Mouse (Mus musculus): Measurements from ENCODE around the gene Gm19668.
"Not testable (repeated sequence)": the region's sequence is repeated elsewhere in the genome, so short reads cannot be mapped to it uniquely, and the experiment has no call there.

The Gm19668 gene

GRCm38 (mm10) chr10:77759582-77759981 is 39.4 kb downstream of the Gm19668 start, which contains the start of gene Gm3233:
Gene Gm3233 (minus strand): TSS chr10:77759682.
- DNase-seq, result not testable (repeated sequence)

GRCm38 (mm10) chr10:77753448-77753847 is 45.5 kb downstream of the Gm19668 start:
- no peak for DNase-seq

DNA sequence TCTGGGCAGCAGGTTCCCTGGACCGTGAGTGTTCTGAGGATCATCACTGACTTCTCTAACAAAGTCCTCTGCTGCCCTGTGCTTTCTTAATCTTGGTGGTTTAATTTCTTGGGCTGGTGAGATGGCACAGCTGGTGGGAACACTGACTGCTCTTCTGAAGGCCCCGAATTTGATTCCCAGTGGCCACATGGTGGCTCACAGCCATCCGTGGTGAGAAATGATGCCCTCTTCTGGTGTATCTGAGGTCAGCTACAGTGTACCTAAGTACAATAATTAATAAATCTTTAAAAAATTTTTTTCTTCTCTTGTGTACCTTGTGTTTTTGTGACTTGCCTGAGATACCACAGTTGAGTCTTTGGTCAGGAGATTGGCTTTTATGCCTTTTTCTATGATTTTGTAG is 46.6 kb downstream of the Gm19668 start:
- not testable (repeated sequence) for DNase-seq

DNA sequence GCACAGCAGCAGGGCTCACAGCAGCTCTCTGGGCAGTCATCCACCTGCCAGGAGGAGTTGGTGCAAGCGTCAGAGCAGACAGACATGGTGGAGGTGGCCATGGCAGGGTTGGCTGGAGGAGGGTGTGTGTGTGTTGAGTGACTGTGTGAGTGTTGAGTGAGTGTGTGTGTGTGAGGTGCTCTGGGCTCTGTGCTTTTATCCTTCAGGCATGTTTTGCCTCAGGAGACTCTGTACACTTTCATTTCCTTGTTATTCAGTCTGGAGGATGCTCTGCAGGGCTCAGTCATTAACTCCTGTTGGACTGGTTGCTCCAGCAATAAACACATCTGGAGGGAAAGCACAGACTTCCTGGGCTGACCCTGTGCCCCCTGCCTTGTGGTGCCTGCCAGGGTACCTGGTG is 47.7 kb downstream of the Gm19668 start, which contains the start of gene Gm9736:
Gene Gm9736 (minus strand): TSS at position 101 of the 400 bp plus-strand sequence.
- DNase-seq, result not testable (repeated sequence)

- not testable (repeated sequence) for DNase-seq
These were observed 48.2 kb downstream of the Gm19668 start for GRCm38 (mm10) chr10:77750686-77751085.

Measured in right cerebral cortex, postnatal 4 days (tissue).